Mouse (Mus musculus): Measurements from ENCODE around the gene Gm5901. TPM values are rescaled to one million over a fixed set of nuclear protein-coding genes. Genes with fewer than 3 reads are reported as not detected.
A peak's percentile ranks its signal among the peaks of the same experiment; 100 is the strongest.

Gm5901 gene
- polyA plus RNA-seq, 1 experiment from 2014 or later: not detected

GRCm38 (mm10) chr7:105418106-105418505 lies 43.3 kb downstream of the Gm5901 start:
- no peaks in the 10 kb centered on the region for H3K27me3 ChIP-seq (ENCODE audit: control insufficient read depth, insufficient read depth, low read length)
- no peaks in the 10 kb centered on the region for H3K9me3 ChIP-seq (replicated peaks; ENCODE audit: control insufficient read depth, low read length)
- no peak overlapping the region for H3K4me3 ChIP-seq (replicated peaks; ENCODE audit: low read length)
- no peak overlapping the region for H3K4me2 ChIP-seq (ENCODE audit: low read depth, low read length)
- H3K4me1 ChIP-seq (ENCODE audit: control insufficient read depth, insufficient read depth, low read length): no peaks in the 10 kb centered on the region
- H3K36me3 ChIP-seq (ENCODE audit: control insufficient read depth, insufficient read depth, low read length): no peaks in the 10 kb centered on the region
- ATAC-seq (ENCODE audit: insufficient read depth, low FRiP score): no peak
- H3K9ac ChIP-seq (ENCODE audit: low read length): no peak overlapping the region
- no peak overlapping the region for H3K27ac ChIP-seq (ENCODE audit: low read length)
- WGBS: 87% methylated on average over 5 of the region's 5 CpGs

- Histone ChIP-seq H3K9ac (ENCODE audit: low read length) (no peak overlapping the region), H3K27ac (ENCODE audit: low read length) (no peak overlapping the region), H3K36me3 (ENCODE audit: control insufficient read depth, insufficient read depth, low read length) (no peaks in the 10 kb centered on the region), H3K27me3 (ENCODE audit: control insufficient read depth, insufficient read depth, low read length) (peaks cover 15% of the 10 kb centered on the region; the same call in 1 of the 2 replicates), H3K9me3 (replicated peaks; ENCODE audit: control insufficient read depth, low read length) (no peaks in the 10 kb centered on the region), H3K4me3 (replicated peaks; ENCODE audit: low read length) (no peak overlapping the region), H3K4me2 (ENCODE audit: low read depth, low read length) (no peak overlapping the region), H3K4me1 (ENCODE audit: control insufficient read depth, insufficient read depth, low read length) (peaks cover 7% of the 10 kb centered on the region; the same call in 1 of the 2 replicates)
- no peak for ATAC-seq (ENCODE audit: insufficient read depth, low FRiP score)
- 9% methylated on average over 2 of the region's 2 CpGs for WGBS
Measured at GRCm38 (mm10) chr7:105420903-105421302, 46.1 kb downstream of the Gm5901 start.

GRCm38 (mm10) chr7:105424368-105424767 lies 49.5 kb downstream of the Gm5901 start:
- 21% methylated on average over 5 of the region's 5 CpGs for WGBS

GRCm38 (mm10) chr7:105425424-105426043 lies 50.7 kb downstream of the Gm5901 start, which contains the start of gene Cckbr:
Cckbr (plus strand) TSS chr7:105425731.
- H3K9me3 ChIP-seq (replicated peaks; ENCODE audit: control insufficient read depth, low read length): no peaks in the 10 kb centered on the region
- H3K9ac ChIP-seq (ENCODE audit: low read length): peak within 1 kb of the TSS; percentile 19; the same call in 1 of the 2 replicates
- peaks cover 7% of the 10 kb centered on the region; the same call in 1 of the 2 replicates for H3K4me1 ChIP-seq (ENCODE audit: control insufficient read depth, insufficient read depth, low read length)
- H3K4me2 ChIP-seq (ENCODE audit: low read depth, low read length): peak within 1 kb of the TSS; percentile 60
- 1% methylated on average over 31 of the region's 31 CpGs for WGBS
- H3K36me3 ChIP-seq (ENCODE audit: control insufficient read depth, insufficient read depth, low read length): no peaks in the 10 kb centered on the region
- H3K4me3 ChIP-seq (replicated peaks; ENCODE audit: low read length): peak within 1 kb of the TSS; percentile 39
- peak; percentile 85 for ATAC-seq (ENCODE audit: insufficient read depth, low FRiP score)
- no peak within 1 kb of the TSS for H3K27ac ChIP-seq (ENCODE audit: low read length)
- H3K27me3 ChIP-seq (ENCODE audit: control insufficient read depth, insufficient read depth, low read length): peaks cover 24% of the 10 kb centered on the region; the same call in 1 of the 2 replicates

More at GRCm38 (mm10) chr7:105424368-105424767, 49.5 kb downstream of the Gm5901 start:
- Histone ChIP-seq H3K27me3 (ENCODE audit: control insufficient read depth, insufficient read depth, low read length) (peaks cover 24% of the 10 kb centered on the region; the same call in 1 of the 2 replicates), H3K27ac (ENCODE audit: low read length) (no peak overlapping the region), H3K9ac (ENCODE audit: low read length) (no peak overlapping the region), H3K4me1 (ENCODE audit: control insufficient read depth, insufficient read depth, low read length) (peaks cover 7% of the 10 kb centered on the region; the same call in 1 of the 2 replicates), H3K36me3 (ENCODE audit: control insufficient read depth, insufficient read depth, low read length) (no peaks in the 10 kb centered on the region), H3K4me3 (replicated peaks; ENCODE audit: low read length) (no peak overlapping the region), H3K9me3 (replicated peaks; ENCODE audit: control insufficient read depth, low read length) (no peaks in the 10 kb centered on the region), H3K4me2 (ENCODE audit: low read depth, low read length) (no peak overlapping the region)
- no peak for ATAC-seq (ENCODE audit: insufficient read depth, low FRiP score)

- Histone ChIP-seq H3K9ac (ENCODE audit: low read length) (peak overlapping the region; percentile 19; the same call in 1 of the 2 replicates), H3K4me3 (replicated peaks; ENCODE audit: low read length) (peak overlapping the region; percentile 39), H3K27ac (ENCODE audit: low read length) (no peak overlapping the region), H3K27me3 (ENCODE audit: control insufficient read depth, insufficient read depth, low read length) (peaks cover 24% of the 10 kb centered on the region; the same call in 1 of the 2 replicates), H3K36me3 (ENCODE audit: control insufficient read depth, insufficient read depth, low read length) (no peaks in the 10 kb centered on the region), H3K9me3 (replicated peaks; ENCODE audit: control insufficient read depth, low read length) (no peaks in the 10 kb centered on the region), H3K4me1 (ENCODE audit: control insufficient read depth, insufficient read depth, low read length) (peaks cover 7% of the 10 kb centered on the region; the same call in 1 of the 2 replicates), H3K4me2 (ENCODE audit: low read depth, low read length) (peak overlapping the region; percentile 60)
- under 1% methylated on average over 11 of the region's 11 CpGs for WGBS
- ATAC-seq (ENCODE audit: insufficient read depth, low FRiP score): 0 out of 2 replicates have a peak, but pooled peaks have one; percentile 18
Measured at GRCm38 (mm10) chr7:105426051-105426450, 51.2 kb downstream of the Gm5901 start.

Other genes with a start within 250 kb of the Gm5901 start
- gene Olfr683, start 228.0 kb upstream of the Gm5901 start, polyA plus RNA-seq (2015; fragmentation: Nextera tagmentation; extraction: Ambion mirVana): not detected in 2 replicates
- not detected in 2 replicates for gene Olfr684, start 211.4 kb upstream of the Gm5901 start, polyA plus RNA-seq (2015; fragmentation: Nextera tagmentation; extraction: Ambion mirVana)
- gene Olfr685, start 189.0 kb upstream of the Gm5901 start, polyA plus RNA-seq (2015; fragmentation: Nextera tagmentation; extraction: Ambion mirVana): not detected in 2 replicates
- not detected in 2 replicates for gene Olfr686, start 167.6 kb upstream of the Gm5901 start, polyA plus RNA-seq (2015; fragmentation: Nextera tagmentation; extraction: Ambion mirVana)
- gene Olfr688, start 86.9 kb upstream of the Gm5901 start, polyA plus RNA-seq (2015; fragmentation: Nextera tagmentation; extraction: Ambion mirVana): not detected in 2 replicates
- not detected in 2 replicates for gene Olfr689, start 63.9 kb upstream of the Gm5901 start, polyA plus RNA-seq (2015; fragmentation: Nextera tagmentation; extraction: Ambion mirVana)
- gene Olfr690, start 40.9 kb upstream of the Gm5901 start, polyA plus RNA-seq (2015; fragmentation: Nextera tagmentation; extraction: Ambion mirVana): not detected in 2 replicates
- gene Olfr691, start 32.8 kb upstream of the Gm5901 start, polyA plus RNA-seq (2015; fragmentation: Nextera tagmentation; extraction: Ambion mirVana): not detected in 2 replicates
- not detected in 2 replicates for gene Olfr692, start 6.8 kb upstream of the Gm5901 start, polyA plus RNA-seq (2015; fragmentation: Nextera tagmentation; extraction: Ambion mirVana)
- 40.1 and 44.0 TPM in 2 replicates for gene Fam160a2, start 25.0 kb downstream of the Gm5901 start, polyA plus RNA-seq (2015; fragmentation: Nextera tagmentation; extraction: Ambion mirVana)
- not detected in 2 replicates for gene Cnga4, start 29.5 kb downstream of the Gm5901 start, polyA plus RNA-seq (2015; fragmentation: Nextera tagmentation; extraction: Ambion mirVana)
- 1.1 and 1.3 TPM in 2 replicates for gene Cckbr, start 50.7 kb downstream of the Gm5901 start, polyA plus RNA-seq (2015; fragmentation: Nextera tagmentation; extraction: Ambion mirVana)
- 118 and 135 TPM in 2 replicates for gene Cavin3, start 107.3 kb downstream of the Gm5901 start, polyA plus RNA-seq (2015; fragmentation: Nextera tagmentation; extraction: Ambion mirVana)
- gene Smpd1, start 179.3 kb downstream of the Gm5901 start, polyA plus RNA-seq (2015; fragmentation: Nextera tagmentation; extraction: Ambion mirVana): 43.3 and 48.7 TPM in 2 replicates
- 36.2 and 38.7 TPM in 2 replicates for gene Apbb1, start 206.6 kb downstream of the Gm5901 start, polyA plus RNA-seq (2015; fragmentation: Nextera tagmentation; extraction: Ambion mirVana)
- 10.8 and 15.1 TPM in 2 replicates for gene Hpx, start 225.1 kb downstream of the Gm5901 start, polyA plus RNA-seq (2015; fragmentation: Nextera tagmentation; extraction: Ambion mirVana)